Mouse (Mus musculus) liver, adult (tissue): ENCODE measurements around the gene Mn1.

Experiments used
- GATA4 ChIP-seq: IDR thresholded peaks from 2 replicates; pipeline ENCODE4 v1.6.1; 2014; ENCODE audit warnings: mild to moderate bottlenecking, low read length; ENCODE audit not compliant: insufficient replicate concordance

Mn1 gene

GRCm38 (mm10) chr5:111419121-111419881 is 2.1 kb downstream of the Mn1 start:
- no peak for TF ChIP-seq GATA4

GRCm38 (mm10) chr5:111420011-111420691 is 3.0 kb downstream of the Mn1 start:
- TF ChIP-seq GATA4 = no peak

- TF ChIP-seq GATA4 = no peak
Measured at GRCm38 (mm10) chr5:111420896-111421295, 3.7 kb downstream of the Mn1 start.

GRCm38 (mm10) chr5:111421424-111421823 is 4.3 kb downstream of the Mn1 start:
- no peak for TF ChIP-seq GATA4

- TF ChIP-seq GATA4 = no peak
Measured at GRCm38 (mm10) chr5:111422058-111422800, 5.1 kb downstream of the Mn1 start.

- no peak for TF ChIP-seq GATA4
Measured at GRCm38 (mm10) chr5:111423011-111423410, 5.8 kb downstream of the Mn1 start.

GRCm38 (mm10) chr5:111423616-111424015 is 6.5 kb downstream of the Mn1 start:
- no peak for TF ChIP-seq GATA4

- TF ChIP-seq GATA4 = no peak
Measured at GRCm38 (mm10) chr5:111425813-111426212, 8.7 kb downstream of the Mn1 start.

- TF ChIP-seq GATA4 = no peak
Measured at GRCm38 (mm10) chr5:111426249-111426648, 9.1 kb downstream of the Mn1 start.

GRCm38 (mm10) chr5:111428882-111429281 is 11.7 kb downstream of the Mn1 start:
- no peak for TF ChIP-seq GATA4

GRCm38 (mm10) chr5:111429726-111430125 is 12.6 kb downstream of the Mn1 start:
- no peak for TF ChIP-seq GATA4

GRCm38 (mm10) chr5:111431007-111431730 is 14.0 kb downstream of the Mn1 start:
- TF ChIP-seq GATA4 = no peak

GRCm38 (mm10) chr5:111432842-111433241 is 15.7 kb downstream of the Mn1 start:
- no peak for TF ChIP-seq GATA4

- TF ChIP-seq GATA4 = no peak
Measured at GRCm38 (mm10) chr5:111434342-111434842, 17.2 kb downstream of the Mn1 start.

GRCm38 (mm10) chr5:111436260-111436659 is 19.1 kb downstream of the Mn1 start:
- no peak for TF ChIP-seq GATA4
